Mouse (Mus musculus) thymus, postnatal 14 days (tissue): ENCODE measurements at regions not wholly inside any gene's neighbourhood (a gene's known extent, or its start where the extent isn't known, plus 50 kb on each side); places are given as distances from the start of the nearest gene placed in this dataset.
"Not testable (repeated sequence)": the region's sequence is repeated elsewhere in the genome, so short reads cannot be mapped to it uniquely, and the experiment has no call there.

ENCODE experiments used
- DNase-seq: peaks from one replicate; pipeline ENCODE4 v3.0.0; 2021

DNA sequence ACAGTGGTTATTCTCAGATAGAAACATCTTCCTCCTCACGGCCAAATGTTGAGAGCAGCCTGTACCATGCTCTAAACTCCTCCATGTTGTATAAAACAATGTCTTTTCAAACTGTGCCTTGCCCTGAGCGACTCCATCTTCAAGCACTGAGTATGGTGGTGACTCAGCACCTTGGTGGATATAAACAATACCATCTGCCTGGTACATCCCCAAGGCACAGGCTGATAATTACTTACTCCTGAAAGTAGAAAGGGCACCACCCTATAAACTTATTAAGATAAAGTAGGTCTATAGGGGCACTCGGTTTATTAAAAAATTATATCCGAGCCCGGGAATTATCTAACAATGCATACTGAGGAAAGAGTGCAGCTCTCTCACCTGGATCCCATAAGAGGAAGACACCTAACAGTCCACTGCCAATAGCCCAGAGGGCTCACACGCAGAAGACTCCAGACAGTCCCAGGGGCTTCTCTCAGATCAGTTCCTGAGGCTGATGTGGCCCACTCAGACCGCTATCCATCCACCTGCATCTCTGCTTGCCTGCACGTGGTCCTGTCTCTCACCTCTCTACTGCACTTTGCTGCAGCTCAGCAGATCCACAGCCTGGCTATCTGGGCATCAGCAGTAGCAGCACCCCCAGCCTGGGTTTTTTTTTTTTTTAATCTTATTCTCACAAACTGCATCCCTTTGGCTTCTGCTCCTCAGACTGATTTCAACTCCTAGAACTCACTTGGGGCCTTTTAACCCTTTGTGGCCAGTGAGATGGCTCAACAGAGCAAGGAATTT lies 109.7 kb upstream of the Dlg1 start:
- DNase-seq, result no peak

GRCm38 (mm10) chr16:31560426-31560825 lies 102.8 kb upstream of the Dlg1 start:
- no peak for DNase-seq

DNA sequence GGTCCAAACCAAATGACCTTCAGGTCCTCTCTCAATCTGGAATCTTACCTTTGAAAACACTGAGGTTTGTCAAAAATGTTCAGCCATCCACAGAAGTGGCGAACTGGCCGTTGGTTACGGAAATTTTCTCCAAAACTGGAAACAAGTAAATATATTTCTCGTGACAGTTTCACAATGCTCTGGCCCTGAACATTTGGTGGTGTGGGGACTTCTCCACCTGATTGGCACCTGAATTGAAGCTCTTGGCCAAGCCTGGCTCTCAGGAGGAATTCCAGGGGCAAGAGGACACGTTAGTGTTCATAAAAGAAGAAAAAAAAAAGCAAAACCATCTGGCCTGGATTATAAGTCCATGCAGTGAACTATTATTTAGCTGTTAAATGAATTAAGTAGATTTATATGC lies 98.3 kb upstream of the Dlg1 start:
- DNase-seq, result no peak

- DNase-seq, result no peak
These were observed 94.9 kb upstream of the Dlg1 start for GRCm38 (mm10) chr16:31568316-31568715.

GRCm38 (mm10) chr16:31569871-31570270 lies 93.4 kb upstream of the Dlg1 start:
- no peak for DNase-seq

- DNase-seq, result no peak
These were observed 92.7 kb upstream of the Dlg1 start for GRCm38 (mm10) chr16:31570311-31571139.

GRCm38 (mm10) chr16:31573833-31574232 lies 89.4 kb upstream of the Dlg1 start:
- not testable (repeated sequence) for DNase-seq

- DNase-seq, result not testable (repeated sequence)
These were observed 87.6 kb upstream of the Dlg1 start for GRCm38 (mm10) chr16:31575646-31576045.

DNA sequence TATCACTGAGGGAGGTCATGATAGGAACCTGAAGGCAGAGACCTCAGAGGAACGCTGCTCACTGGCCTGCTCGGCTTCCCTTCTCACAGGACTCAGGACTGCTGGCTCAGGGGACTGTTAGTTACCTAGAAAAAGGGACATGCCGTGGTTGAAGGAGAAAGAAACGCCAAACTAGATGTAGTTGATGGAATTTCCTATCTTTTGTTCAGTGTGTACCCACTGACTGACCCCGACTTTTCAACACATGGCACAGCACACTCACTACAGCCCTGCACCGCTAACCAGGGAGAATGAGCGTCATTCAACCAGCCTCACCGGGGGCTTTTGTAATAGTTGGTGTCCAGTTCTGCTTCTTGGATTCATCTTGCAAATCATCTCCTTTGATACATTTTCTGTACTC lies 86.8 kb upstream of the Dlg1 start:
- DNase-seq, result no peak

DNA sequence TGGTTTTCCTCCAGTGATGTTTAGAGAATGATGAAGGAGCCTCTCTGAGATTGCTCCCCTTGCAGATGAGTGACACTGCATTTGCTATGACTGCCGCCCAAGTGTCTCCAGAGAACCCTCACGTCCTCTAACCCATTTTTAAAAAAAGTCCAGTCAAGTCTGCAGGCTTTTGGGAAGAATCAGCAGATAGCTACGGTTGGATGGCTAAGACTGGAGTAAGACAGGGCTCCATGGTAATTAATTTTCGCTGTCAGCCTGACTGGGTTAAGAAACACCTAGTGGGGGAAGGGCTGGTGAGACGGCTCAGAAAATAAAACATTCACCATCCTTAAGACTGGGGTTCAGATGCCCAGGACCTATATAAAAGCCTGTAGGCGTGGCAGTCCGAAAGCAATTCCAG lies 85.9 kb upstream of the Dlg1 start:
- no peak for DNase-seq

- DNase-seq, result no peak
These were observed 83.9 kb upstream of the Dlg1 start for GRCm38 (mm10) chr16:31579318-31579717.

DNA sequence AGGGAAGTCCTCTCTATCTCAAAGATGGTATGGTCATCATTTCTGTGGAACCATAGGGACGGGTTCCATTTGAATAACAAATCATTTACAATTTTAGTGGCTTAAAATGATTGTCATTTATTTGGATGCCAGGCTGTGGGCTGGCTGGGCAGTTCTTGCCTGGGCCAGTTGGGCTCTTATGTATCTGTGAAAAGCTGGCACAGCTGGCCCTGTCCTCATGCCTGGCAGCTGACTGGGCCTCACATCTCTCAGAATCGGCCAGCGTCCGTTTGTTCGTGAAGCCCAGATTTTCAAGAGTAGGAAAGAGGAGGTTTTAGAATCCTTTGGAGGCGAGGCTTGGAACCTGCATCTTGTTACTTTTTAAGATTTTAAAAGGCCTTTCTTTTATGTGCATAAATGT lies 82.5 kb upstream of the Dlg1 start:
- no peak for DNase-seq

DNA sequence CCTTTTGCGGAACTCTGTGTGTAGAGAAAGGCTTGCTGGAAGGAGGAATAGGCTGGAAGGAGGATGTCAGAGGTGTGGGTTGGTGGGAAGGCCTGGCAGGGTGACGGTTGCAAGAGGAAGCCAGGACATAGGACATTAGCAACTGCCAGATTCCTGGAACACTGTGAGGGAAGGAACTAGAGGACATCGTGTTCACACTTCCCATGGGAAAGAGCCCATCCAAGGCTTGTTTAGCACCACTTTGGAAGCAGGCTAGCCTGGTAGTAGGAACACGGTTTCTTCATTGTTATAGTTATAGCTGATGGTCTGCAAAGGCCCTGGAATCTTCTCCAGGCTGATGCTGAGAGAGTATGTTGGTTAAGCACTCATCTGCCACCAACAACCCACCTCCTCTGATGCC lies 80.4 kb upstream of the Dlg1 start:
- no peak for DNase-seq

DNA sequence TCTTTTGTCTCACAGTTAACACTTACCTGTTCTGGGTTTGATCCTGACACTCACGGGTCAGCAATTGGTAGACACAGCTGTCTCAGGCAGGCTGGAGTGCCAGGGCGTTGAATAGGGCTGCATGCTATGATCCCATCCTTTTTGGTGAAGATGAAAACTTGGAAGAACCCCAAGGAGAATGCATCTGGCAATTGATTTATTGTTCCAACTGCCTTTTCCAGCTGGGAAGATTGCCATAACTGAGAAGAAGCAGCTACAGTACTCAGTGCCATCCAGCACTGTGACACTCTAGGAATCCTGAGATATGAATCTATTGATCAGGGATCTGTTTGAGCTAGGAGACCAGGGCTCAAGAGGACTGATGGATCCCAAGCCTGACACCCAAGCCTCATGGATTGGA lies 79.6 kb upstream of the Dlg1 start:
- DNase-seq, result no peak

- DNase-seq, result no peak
These were observed 78.9 kb upstream of the Dlg1 start for GRCm38 (mm10) chr16:31584216-31584823.

DNA sequence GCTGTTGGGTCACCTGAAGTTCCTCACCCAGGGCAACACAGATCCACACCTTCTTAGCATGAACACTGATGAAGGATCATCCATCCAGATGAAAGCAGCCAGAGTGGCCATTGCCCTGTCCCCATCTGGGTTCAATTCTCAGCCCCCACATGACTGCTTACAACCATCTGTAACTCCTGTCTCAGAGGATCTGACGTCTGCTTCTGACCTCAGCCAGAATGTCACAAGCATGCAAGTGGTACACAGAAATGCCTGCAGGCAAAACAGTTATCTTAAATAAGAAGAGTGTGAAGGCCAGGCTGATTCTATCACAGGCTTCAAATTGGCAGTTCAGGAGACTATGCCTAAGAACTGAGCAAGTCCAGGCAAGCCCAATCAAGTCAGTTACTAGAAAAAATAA lies 76.2 kb upstream of the Dlg1 start:
- no peak for DNase-seq

- DNase-seq, result no peak
These were observed 73.7 kb upstream of the Dlg1 start for GRCm38 (mm10) chr16:31589576-31589975.

DNA sequence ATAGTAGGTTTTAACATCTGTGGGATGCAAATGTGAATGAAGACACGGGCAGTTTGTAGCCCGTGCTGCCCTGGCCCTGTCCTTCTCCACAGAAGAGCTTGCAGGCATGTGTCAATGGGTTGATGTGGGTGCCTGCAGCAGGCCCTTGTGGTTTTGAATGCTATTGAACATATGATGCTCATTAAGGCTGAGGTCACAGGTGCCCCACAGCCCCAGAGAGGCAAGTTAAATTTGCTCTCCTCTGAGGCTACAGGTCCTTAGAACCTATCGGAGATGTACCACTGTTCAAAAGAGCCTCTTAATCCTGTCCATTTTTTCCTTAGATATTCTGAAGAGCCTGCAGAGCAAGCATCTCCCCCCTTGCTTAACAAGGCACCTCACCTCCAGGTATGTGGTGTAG lies 71.7 kb upstream of the Dlg1 start:
- DNase-seq, result no peak

GRCm38 (mm10) chr16:31592014-31592871 lies 71.0 kb upstream of the Dlg1 start:
- no peak for DNase-seq

- DNase-seq, result no peak
These were observed 70.1 kb upstream of the Dlg1 start for GRCm38 (mm10) chr16:31592973-31593683.

DNA sequence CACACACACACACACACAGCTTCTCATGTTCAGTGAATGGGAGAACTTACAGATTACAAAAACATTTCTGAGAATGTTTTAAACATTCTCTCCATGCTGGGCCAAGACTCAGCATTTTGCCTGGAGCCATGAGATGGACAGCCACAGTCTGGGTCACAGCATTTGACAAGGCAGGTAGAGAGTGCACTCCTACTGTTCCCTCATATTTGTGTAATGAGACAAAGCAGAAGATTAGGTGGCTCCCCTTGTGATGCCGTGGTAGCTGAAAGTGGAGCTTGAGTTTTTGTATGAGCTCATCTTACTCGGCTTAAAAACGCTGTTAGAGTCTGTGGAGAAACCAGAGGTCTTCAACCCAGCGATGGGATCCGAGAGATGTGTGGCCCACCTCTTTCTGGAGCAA lies 65.3 kb upstream of the Dlg1 start:
- DNase-seq, result no peak

GRCm38 (mm10) chr16:31598409-31598988 lies 64.7 kb upstream of the Dlg1 start:
- no peak for DNase-seq
